12 mouse cellular contexts compared by ENCODE assay signal in the genomic region with DNA sequence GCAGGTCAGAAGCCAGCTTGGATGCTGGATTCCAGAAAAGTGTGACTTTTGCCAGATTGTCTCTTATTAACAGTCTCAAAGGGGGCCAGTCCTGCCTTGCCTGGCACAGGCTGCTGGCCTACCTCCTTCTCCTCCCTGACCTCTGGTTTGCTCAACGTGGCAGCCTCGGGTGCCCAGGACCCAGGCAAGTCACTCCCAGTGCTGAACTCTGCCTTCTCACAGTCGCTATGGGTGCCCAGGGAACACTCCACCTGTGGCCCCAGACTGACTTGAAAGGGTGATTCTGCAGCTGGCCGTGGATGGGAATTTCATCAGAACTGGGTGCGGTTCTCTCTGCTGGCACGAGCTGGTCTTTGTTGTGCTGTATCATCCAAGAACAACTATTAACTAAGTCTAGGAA.
DNase-seq lines count a peak whose midpoint lies in the region; ATAC-seq and TF ChIP-seq lines count a peak whose summit lies in the region.
"Had no signal": no experiment of that assay in that cellular context is flagged by ENCODE, and none has a peak within 500 bp of the region (broad histone marks: within the 10 kb centered on the region; RNA-seq: fewer than 3 reads in every experiment).

No protein-coding gene starts in this region.

- H3K9ac ChIP-seq in stomach, postnatal 0 days (ENCODE audit: low read length) = no peak overlapping the region
- H3K9ac ChIP-seq: lung, embryonic 14.5 days; midbrain, embryonic 15.5 days had no signal

- peak; percentile 64 for DNase-seq in gastrocnemius, adult 2 months
- DNase-seq in gastrocnemius, postnatal 14 days = no peak
- peak; percentile 54 to 66 for DNase-seq in lung, adult 18-20 months
- no peak for DNase-seq in lung, adult 2 months
- DNase-seq in kidney, adult 9 months = peak; percentile 88
- peak; percentile 46 for DNase-seq in stomach, postnatal 0 days (ENCODE audit: low spot score)
- DNase-seq in left cerebral cortex, adult 9 months (ENCODE audit: low spot score in 2 of 2) = no peak
- DNase-seq in urinary bladder, adult 18-20 months (ENCODE audit: low spot score in 2 of 2) = no peak
- DNase-seq: cerebellum, postnatal 36 days; left cerebral cortex, postnatal 4 days; lung, embryonic 14.5 days had no signal

- peak; percentile 18; the same call in 1 of the 2 replicates for ATAC-seq in stomach, postnatal 0 days (ENCODE audit: low FRiP score, low TSS enrichment)
- ATAC-seq: midbrain, embryonic 15.5 days had no signal

- no peak for TF ChIP-seq POLR2A in lung, adult 2 months (IDR thresholded peaks at IDR 0.05; ENCODE audit: borderline replicate concordance, extremely low read depth, low read depth, low read length)

- H3K4me3 ChIP-seq in gastrocnemius, adult 2 months = no peak overlapping the region
- H3K4me3 ChIP-seq in lung, adult 2 months (replicated peaks; ENCODE audit: extremely low read depth, low read depth, low read length) = no peak overlapping the region
- no peak overlapping the region for H3K4me3 ChIP-seq in stomach, postnatal 0 days (ENCODE audit: low read depth, low read length)
- H3K4me3 ChIP-seq: midbrain, embryonic 15.5 days had no signal

- H3K4me1 ChIP-seq in lung, adult 2 months (ENCODE audit: control insufficient read depth, insufficient read depth, low read length) = peaks cover 25% of the 10 kb centered on the region
- H3K4me1 ChIP-seq in stomach, postnatal 0 days (replicated peaks; ENCODE audit: control insufficient read depth, insufficient read depth) = 0 out of 2 replicates have a peak, but pooled peaks cover 2% of the 10 kb centered on the region

- no peaks in the 10 kb centered on the region for H3K36me3 ChIP-seq in stomach, postnatal 0 days (ENCODE audit: control insufficient read depth, insufficient read depth, low read length)
- H3K36me3 ChIP-seq: midbrain, embryonic 15.5 days had no signal

- no peak for TF ChIP-seq EP300 in stomach, postnatal 0 days (optimal IDR thresholded peaks at IDR 0.05)

- H3K27me3 ChIP-seq in stomach, postnatal 0 days (ENCODE audit: control insufficient read depth, insufficient read depth, low read length) = no peaks in the 10 kb centered on the region
- H3K27me3 ChIP-seq: midbrain, embryonic 15.5 days had no signal

- intact Hi-C loops in gastrocnemius, adult 2 months (cut with DNase I) = no loop called here
- intact Hi-C loops in gastrocnemius, postnatal 14 days (cut with DNase I; ENCODE audit: low total_unique reads) = no loop called here

- H3K4me2 ChIP-seq in stomach, postnatal 0 days (replicated peaks; ENCODE audit: low read depth) = no peak overlapping the region
- H3K4me2 ChIP-seq: lung, embryonic 14.5 days; midbrain, embryonic 15.5 days had no signal

- no peak for TF ChIP-seq CTCF in gastrocnemius, adult 2 months (IDR thresholded peaks at IDR 0.05)
- TF ChIP-seq CTCF in lung, adult 2 months (IDR thresholded peaks at IDR 0.05; ENCODE audit: insufficient read depth, low read length) = no peak
- TF ChIP-seq CTCF in stomach, postnatal 0 days (IDR thresholded peaks at IDR 0.05; ENCODE audit: low read depth) = no peak

- H3K27ac ChIP-seq in gastrocnemius, adult 2 months = peak overlapping the region; percentile 94
- H3K27ac ChIP-seq in stomach, postnatal 0 days (replicated peaks) = peak overlapping the region; percentile 65
- H3K27ac ChIP-seq: midbrain, embryonic 15.5 days had no signal

- no peaks in the 10 kb centered on the region for H3K9me3 ChIP-seq in stomach, postnatal 0 days (ENCODE audit: control insufficient read depth, low read length)
- H3K9me3 ChIP-seq: midbrain, embryonic 15.5 days had no signal

- WGBS in lung, adult 2 months = 49% methylated on average over 6 of the region's 6 CpGs
- WGBS in stomach, postnatal 0 days = 56% methylated on average over 6 of the region's 6 CpGs

Comparison
In these comparisons a context has a peak if more than half of its experiments do, and no peak if none do; other contexts are left out.
1. DNase-seq: peak in gastrocnemius, adult 2 months (single experiment), lung, adult 18-20 months (2 of 2), kidney, adult 9 months (single experiment) and stomach, postnatal 0 days (single experiment); none in gastrocnemius, postnatal 14 days (single experiment), lung, adult 2 months (single experiment), left cerebral cortex, adult 9 months (0 of 2) and urinary bladder, adult 18-20 months (0 of 2).